Mouse (Mus musculus): ENCODE measurements around the gene Pde4d.

Gene Pde4d

GRCm38 (mm10) chr13:108449116-108450097, at the start of gene Pde4d:
Gene Pde4d (plus strand): TSS chr13:108449948.
- peak; percentile 48 for DNase-seq

- no peak for DNase-seq
Observed at GRCm38 (mm10) chr13:108403197-108403596, 46.6 kb upstream of the Pde4d start.

- DNase-seq = no peak
Observed at GRCm38 (mm10) chr13:108404372-108404771, 45.4 kb upstream of the Pde4d start.

GRCm38 (mm10) chr13:108415464-108415863, 34.3 kb upstream of the Pde4d start:
- DNase-seq = no peak

GRCm38 (mm10) chr13:108418741-108419507, 30.8 kb upstream of the Pde4d start:
- no peak for DNase-seq

GRCm38 (mm10) chr13:108426322-108426721, 23.4 kb upstream of the Pde4d start:
- DNase-seq = no peak

GRCm38 (mm10) chr13:108428809-108429208, 20.9 kb upstream of the Pde4d start:
- DNase-seq = no peak

GRCm38 (mm10) chr13:108429623-108430022, 20.1 kb upstream of the Pde4d start:
- DNase-seq = no peak

GRCm38 (mm10) chr13:108431776-108432175, 18.0 kb upstream of the Pde4d start:
- DNase-seq = no peak

GRCm38 (mm10) chr13:108435687-108436086, 14.1 kb upstream of the Pde4d start:
- no peak for DNase-seq

GRCm38 (mm10) chr13:108437424-108437823, 12.3 kb upstream of the Pde4d start:
- no peak for DNase-seq

- DNase-seq = no peak
Observed at GRCm38 (mm10) chr13:108439012-108439411, 10.7 kb upstream of the Pde4d start.

GRCm38 (mm10) chr13:108448348-108448931, 1.3 kb upstream of the Pde4d start:
- DNase-seq = peak; percentile 18

GRCm38 (mm10) chr13:108451122-108451521, 1.4 kb downstream of the Pde4d start:
- DNase-seq = no peak

- peak; percentile 24 for DNase-seq
Observed at GRCm38 (mm10) chr13:108453064-108453919, 3.5 kb downstream of the Pde4d start.

GRCm38 (mm10) chr13:108462518-108462917, 12.8 kb downstream of the Pde4d start:
- no peak for DNase-seq

GRCm38 (mm10) chr13:108465755-108466154, 16.0 kb downstream of the Pde4d start:
- DNase-seq = no peak

GRCm38 (mm10) chr13:108467046-108467445, 17.3 kb downstream of the Pde4d start:
- no peak for DNase-seq

GRCm38 (mm10) chr13:108480451-108480850, 30.7 kb downstream of the Pde4d start:
- no peak for DNase-seq

- DNase-seq = no peak
Observed at GRCm38 (mm10) chr13:108485036-108485435, 35.3 kb downstream of the Pde4d start.

GRCm38 (mm10) chr13:108487066-108487465, 37.3 kb downstream of the Pde4d start:
- DNase-seq = no peak

GRCm38 (mm10) chr13:108489825-108490224, 40.1 kb downstream of the Pde4d start:
- no peak for DNase-seq

Measured in kidney, postnatal 14 days (tissue).